Mouse (Mus musculus) liver, adult 2 months (tissue): ENCODE measurements around the gene Pla2g2e.

Experiments used
- CTCF ChIP-seq: fragments of 200-500 bp; IDR thresholded peaks from 2 replicates; pipeline ENCODE4 v1.5.1; 2011; ENCODE audit warnings: low read depth, low read length, control low read depth
- POLR2A ChIP-seq: fragments of 200-500 bp; IDR thresholded peaks from 2 replicates; pipeline ENCODE4 v1.6.1; 2011; ENCODE audit warnings: low read length, control low read depth; ENCODE audit not compliant: insufficient read depth; ENCODE audit errors: extremely low read depth

DNA sequence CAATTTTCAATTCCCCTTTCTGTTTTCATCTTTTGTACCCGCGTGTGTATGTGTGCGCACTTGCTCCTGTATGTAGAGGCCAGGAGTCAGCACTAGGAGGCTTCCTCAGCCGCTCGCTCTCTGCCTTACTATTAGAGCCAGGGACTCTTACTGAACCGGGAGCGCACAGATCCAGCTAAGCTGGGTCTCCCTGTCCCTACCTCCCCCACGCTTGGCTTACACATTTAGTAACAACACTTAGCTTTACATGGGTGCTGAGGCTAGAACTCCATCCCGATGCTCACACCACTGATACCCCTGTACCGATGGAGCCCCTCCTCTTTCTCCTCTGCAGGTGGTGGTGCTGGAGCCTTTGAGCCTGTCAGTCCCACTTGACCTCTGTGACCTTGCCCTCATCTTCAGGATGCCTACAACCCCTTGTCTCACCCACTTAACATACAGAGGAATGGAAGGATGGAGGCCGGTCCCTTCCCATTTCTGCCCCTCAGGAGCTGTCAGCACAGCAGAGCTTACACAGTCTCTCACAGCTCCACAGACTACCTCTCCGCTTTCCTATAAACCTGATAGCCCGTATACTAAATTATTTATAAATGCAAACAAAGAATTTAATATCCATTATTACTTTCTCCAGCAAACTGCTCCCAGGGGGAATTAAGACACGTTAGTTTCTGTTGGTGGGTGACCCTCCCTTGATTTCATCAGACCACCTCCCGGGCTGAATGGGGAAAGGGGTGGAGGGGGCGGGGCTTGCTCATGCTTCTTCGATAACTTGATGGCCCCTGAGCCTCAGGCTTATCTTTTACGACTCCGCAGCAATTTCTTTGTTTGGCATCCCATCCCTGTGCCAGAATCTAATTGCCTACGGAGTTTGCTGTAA, 43.8 kb downstream of the Pla2g2e start:
- TF ChIP-seq POLR2A (no peak), CTCF (no peak)
